Mouse (Mus musculus): ENCODE measurements at regions not wholly inside any gene's neighbourhood (a gene's known extent, or its start where the extent isn't known, plus 50 kb on each side); places are given as distances from the start of the nearest gene placed in this dataset.

DNA sequence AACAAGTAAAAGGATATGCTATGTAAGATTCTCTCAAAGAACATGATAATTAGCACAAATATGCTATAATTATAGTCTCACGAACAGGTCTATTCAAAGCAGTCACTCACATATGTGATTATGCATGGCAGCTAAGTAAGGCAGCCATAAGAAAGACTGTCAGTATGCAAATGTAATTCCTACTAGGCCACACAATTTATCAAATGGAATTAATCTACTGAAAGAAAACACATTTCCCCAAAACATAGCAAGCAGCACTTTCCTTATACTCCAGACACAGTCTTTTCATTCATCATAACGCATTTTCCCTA, 1242.3 kb downstream of the Zfp704 start:
- DNase-seq: no peak

DNA sequence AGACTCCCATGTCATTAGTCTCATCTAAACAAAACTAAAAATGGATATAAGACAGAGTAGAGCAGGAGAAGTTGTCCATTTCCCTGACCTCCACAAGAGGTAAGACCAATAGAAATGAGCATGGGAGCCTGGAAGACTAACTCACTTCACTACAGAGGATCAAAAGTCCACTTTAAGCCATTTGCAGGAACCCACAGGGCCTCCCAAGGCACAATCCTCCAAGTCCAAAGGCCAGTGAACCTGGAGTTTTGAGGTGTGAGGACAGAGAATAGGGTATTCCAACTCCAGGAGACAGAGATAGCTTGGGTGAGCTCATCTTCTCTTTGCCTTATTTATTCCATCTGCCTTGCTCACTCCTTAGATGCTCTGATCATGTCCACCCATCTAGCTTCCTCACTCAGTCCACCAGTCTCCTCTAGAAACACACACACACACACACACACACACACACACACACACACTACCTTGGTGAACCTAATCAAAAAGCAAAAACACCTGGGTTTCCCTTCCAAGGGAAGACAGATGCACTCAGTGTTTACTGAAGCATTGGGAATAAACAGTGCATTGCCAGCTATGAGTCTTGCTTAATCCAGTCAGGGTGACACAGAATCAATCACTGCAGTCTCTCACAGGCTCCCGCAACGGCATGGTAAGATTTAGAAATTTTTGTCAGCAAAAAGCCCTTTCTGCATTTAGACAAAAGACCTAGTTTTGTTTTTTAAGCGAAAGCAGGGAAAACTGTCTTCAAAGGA, 1242.8 kb downstream of the Zfp704 start:
- DNase-seq: peak; percentile 7 to 34

Data from kidney, adult 8-10 months (tissue).